Mouse (Mus musculus) ES-Bruce4 (cell line): ENCODE results near the gene Atl3.

Experiments used
- CTCF ChIP-seq: IDR thresholded peaks from one replicate; pipeline ENCODE4 v1.8.1; 2011; ENCODE audit warnings: low read depth, low read length
- EP300 ChIP-seq: IDR thresholded peaks from 2 replicates; pipeline ENCODE4 v1.6.1; 2011; ENCODE audit warnings: low read depth, low read length; ENCODE audit not compliant: insufficient read depth
- POLR2A ChIP-seq: IDR thresholded peaks from one replicate; pipeline ENCODE4 v1.8.1; 2011; ENCODE audit warnings: low read length; ENCODE audit not compliant: insufficient read depth

DNA sequence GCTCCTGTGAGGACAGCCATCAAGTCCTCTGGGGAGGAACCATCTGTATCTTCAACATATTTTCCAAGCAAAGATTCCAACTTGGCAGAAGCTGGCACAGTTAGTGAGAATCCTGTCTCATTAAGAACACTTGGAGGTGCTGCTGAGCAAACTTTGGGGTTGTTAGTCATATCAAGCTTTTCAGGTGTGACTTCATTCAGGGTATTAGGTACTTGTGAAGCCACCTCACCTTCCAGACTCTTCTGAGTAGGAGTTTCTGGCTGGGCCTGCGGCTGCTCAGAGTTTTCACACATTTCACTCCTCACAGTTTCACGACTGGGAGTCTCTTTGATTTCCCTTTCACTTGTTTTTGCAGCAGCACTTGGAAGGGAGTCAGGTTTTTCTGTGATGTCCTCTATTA lies 37.0 kb upstream of the Atl3 start:
- TF ChIP-seq CTCF (no peak), POLR2A (no peak), EP300 (no peak)
